Mouse (Mus musculus) CH12.LX (cell line): Measurements from ENCODE around the gene Anapc15-ps.

ENCODE experiments used
- ELF1 ChIP-seq: IDR thresholded peaks from 2 replicates; pipeline ENCODE4 v1.6.1; 2014; ENCODE audit warnings: low read depth, mild to moderate bottlenecking, inconsistent platforms, low read length, improper control_type of control experiment
- ZKSCAN1 ChIP-seq: IDR thresholded peaks from 2 replicates; pipeline ENCODE4 v1.6.1; 2012; ENCODE audit warnings: low read depth, inconsistent platforms, low read length, improper control_type of control experiment, borderline replicate concordance

DNA sequence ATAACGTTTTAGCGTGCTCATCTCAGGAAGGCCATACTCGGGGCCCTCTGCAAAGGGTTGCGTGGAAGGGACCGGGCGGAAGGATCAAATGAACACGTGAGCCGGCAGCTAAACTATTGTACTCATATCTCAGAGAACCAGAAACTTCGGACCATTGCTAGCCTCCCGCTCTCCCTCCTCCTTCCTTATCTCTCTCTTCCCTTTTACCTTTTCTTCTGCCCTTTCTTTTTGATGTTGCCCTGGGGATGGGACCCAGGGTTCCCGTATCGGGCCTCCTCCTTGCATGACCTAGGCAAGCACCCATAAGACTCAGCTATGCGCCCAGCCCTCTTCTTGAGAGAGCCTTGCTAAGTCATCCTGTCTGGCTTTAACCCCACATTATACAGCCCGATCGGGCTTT is 38.5 kb downstream of the Anapc15-ps start:
- TF ChIP-seq ZKSCAN1 = no peak
- TF ChIP-seq ELF1 = no peak
